Mouse (Mus musculus) heart, postnatal 0 days (tissue): Measurements from ENCODE around the gene Ankrd52. TPM values are rescaled to one million over a fixed set of nuclear protein-coding genes. Genes with fewer than 3 reads are reported as not detected.

Experiments
- ATAC-seq: fragments of 200-750 bp; cut with Nextera tagmentation; 2 replicates; pipeline ENCODE4 v1.8.0; 2017; ENCODE audit warnings: low read depth, moderate number of reproducible peaks, moderate library complexity; ENCODE audit not compliant: insufficient read depth
- DNase-seq: peaks from one replicate; pipeline ENCODE4 v3.0.0-alpha.2; 2016; ENCODE audit warnings: low spot score
- H3K27ac ChIP-seq: fragments of 300-500 bp; sonication (generic); 2 replicates; pipeline ENCODE4 v1.5.1; 2014; ENCODE audit warnings: low read depth, mild to moderate bottlenecking
- H3K27me3 ChIP-seq: fragments of 300-500 bp; sonication (generic); 2 replicates; pipeline ENCODE4 v1.6.1; 2014; ENCODE audit warnings: low read length, mixed read lengths; ENCODE audit not compliant: control insufficient read depth, insufficient read depth
- H3K36me3 ChIP-seq: fragments of 300-500 bp; sonication (generic); replicated peaks from 2 replicates; pipeline ENCODE4 v1.6.1; 2014; ENCODE audit warnings: low read length, mixed read lengths; ENCODE audit not compliant: control insufficient read depth, insufficient read depth
- H3K4me1 ChIP-seq: fragments of 300-500 bp; sonication (generic); 2 replicates; pipeline ENCODE4 v1.6.1; 2014; ENCODE audit warnings: antibody characterized with exemption; ENCODE audit not compliant: control insufficient read depth, insufficient read depth
- H3K4me2 ChIP-seq: fragments of 300-500 bp; sonication (generic); 2 replicates; pipeline ENCODE4 v1.6.1; 2014; ENCODE audit warnings: low read depth, mild to moderate bottlenecking, low read length, moderate library complexity
- H3K4me3 ChIP-seq: fragments of 300-500 bp; sonication (generic); 2 replicates; pipeline ENCODE4 v1.5.1; 2014; ENCODE audit warnings: low read depth, low read length
- H3K9ac ChIP-seq: fragments of 300-500 bp; sonication (generic); replicated peaks from 2 replicates; pipeline ENCODE4 v1.6.1; 2014; ENCODE audit warnings: low read depth, low read length, mixed read lengths
- H3K9me3 ChIP-seq: fragments of 300-500 bp; sonication (generic); replicated peaks from 2 replicates; pipeline ENCODE4 v1.6.1; 2016; ENCODE audit warnings: low read length; ENCODE audit not compliant: control insufficient read depth
- CTCF ChIP-seq: IDR thresholded peaks from 2 replicates; pipeline ENCODE4 v1.5.1; 2016; ENCODE audit warnings: antibody characterized with exemption, control low read depth, low read depth
- EP300 ChIP-seq: IDR thresholded peaks from 2 replicates; pipeline ENCODE4 v1.6.1; 2016; ENCODE audit warnings: antibody characterized with exemption, low read depth
- WGBS: fragments of 180-500 bp; shearing (Covaris S2); extraction: QIAGEN DNeasy Blood & Tissue Kit; methylation state at CpG from one replicate; pipeline ENCODE4 v1.1.7; 2014; 5-methylcytosine and 5-hydroxymethylcytosine counted together
- polyA plus RNA-seq: library from polyadenylated mRNA; unstranded; fragments of >200 nt; fragmentation: Nextera tagmentation; extraction: Ambion mirVana; gene quantifications from 2 replicates; pipeline ENCODE4 v1.2.1, GENCODE M21; 2015
- total RNA-seq: library from RNA; depleted of rRNA; stranded (reverse); fragments of >200 nt; gene quantifications from 2 replicates; pipeline ENCODE4 v1.2.3, GENCODE M21; 2014; ENCODE audit warnings: low replicate concordance

The Ankrd52 gene
- total and polyA plus RNA-seq, 2 experiments from 2014 or later, result 4.5 to 17.6 TPM

DNA sequence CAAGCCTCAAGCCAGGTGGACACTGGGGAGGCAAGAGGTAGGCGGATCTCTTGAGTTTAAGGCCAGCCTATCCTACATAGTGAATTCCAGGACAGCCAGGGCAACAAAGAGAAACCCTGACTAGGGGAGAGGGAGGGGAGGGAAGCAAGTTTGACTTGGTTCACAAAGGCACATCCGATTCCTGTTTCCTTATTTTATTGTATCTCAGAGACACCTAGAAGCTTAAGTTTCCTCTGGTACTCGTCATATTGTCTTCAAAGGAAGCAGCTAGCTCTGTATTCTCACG, 33.6 kb downstream of the Ankrd52 start:
- H3K36me3 ChIP-seq, result peaks cover 19% of the 10 kb centered on the region
- H3K27ac ChIP-seq, result peak overlapping the region; percentile 90
- TF ChIP-seq CTCF, result no peak
- TF ChIP-seq EP300, result no peak
- peak overlapping the region; percentile 92; the same call in 1 of the 2 replicates for H3K4me3 ChIP-seq
- ATAC-seq, result no peak
- no peaks in the 10 kb centered on the region for H3K9me3 ChIP-seq
- 25% methylated on average over 4 of the region's 4 CpGs for WGBS
- H3K9ac ChIP-seq, result no peak overlapping the region
- no peak for DNase-seq
- peak overlapping the region; percentile 77 for H3K4me2 ChIP-seq
- no peaks in the 10 kb centered on the region for H3K27me3 ChIP-seq
- H3K4me1 ChIP-seq, result peaks cover 13% of the 10 kb centered on the region

DNA sequence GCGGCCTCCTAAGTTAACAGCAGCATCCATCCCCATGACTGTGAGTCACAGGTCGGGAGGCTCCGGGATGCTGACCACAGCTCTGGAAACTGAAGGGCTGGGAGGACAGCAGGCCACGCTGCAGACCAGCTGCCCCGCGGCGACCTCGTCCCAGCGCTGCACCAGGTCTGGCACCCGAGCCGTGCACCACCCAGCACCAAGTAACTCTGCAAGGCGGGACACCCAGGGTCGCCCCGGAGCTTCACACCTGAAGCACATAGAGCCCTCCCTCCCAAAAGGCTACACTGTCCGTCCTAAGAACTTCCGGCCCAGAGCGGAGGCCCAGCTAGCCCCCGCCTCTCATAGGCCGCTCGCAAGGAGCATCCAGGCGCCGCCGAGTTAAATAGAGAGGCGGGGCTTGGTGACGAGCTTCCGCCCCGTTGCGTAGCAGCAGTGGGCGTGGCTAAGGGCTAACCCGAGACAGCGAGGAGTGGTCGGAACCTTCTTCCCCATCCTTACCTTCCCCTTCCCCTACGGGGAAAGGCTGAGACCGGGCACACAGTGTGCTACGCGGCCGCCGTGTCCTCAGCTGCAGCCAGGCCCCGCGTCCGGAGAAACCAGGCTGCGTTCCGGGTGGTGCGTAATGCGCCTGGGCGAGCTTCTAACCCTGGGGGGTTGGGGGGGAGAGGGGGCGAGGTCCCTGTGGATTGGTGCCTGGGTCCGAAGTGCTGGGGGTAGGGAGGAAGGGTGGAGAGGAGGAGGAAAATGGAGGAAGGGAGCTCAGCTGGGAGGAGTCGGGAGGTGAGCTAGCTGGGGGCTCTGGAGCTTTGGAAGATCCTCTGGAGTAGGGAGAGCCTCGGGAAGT, 34.5 kb downstream of the Ankrd52 start, which contains the start of the genes Nabp2 and Rnf41:
Gene Nabp2, minus strand, starts transcription at position 282 of the 844 bp plus-strand sequence.
Gene Rnf41, plus strand, starts transcription at position 447 of the 844 bp plus-strand sequence.
- peak within 1 kb of the TSS; percentile 90 for H3K27ac ChIP-seq
- no peak for TF ChIP-seq CTCF
- no peak for TF ChIP-seq EP300
- H3K9ac ChIP-seq, result peak within 1 kb of the TSS; percentile 84
- peaks cover 27% of the 10 kb centered on the region for H3K36me3 ChIP-seq
- ATAC-seq, result peak; percentile 89
- peaks cover 13% of the 10 kb centered on the region for H3K4me1 ChIP-seq
- H3K27me3 ChIP-seq, result no peaks in the 10 kb centered on the region
- WGBS, result under 1% methylated on average over 50 of the region's 50 CpGs
- no peaks in the 10 kb centered on the region for H3K9me3 ChIP-seq
- peak within 1 kb of the TSS; percentile 92 for H3K4me3 ChIP-seq
- peak within 1 kb of the TSS; percentile 77 for H3K4me2 ChIP-seq
- peak; percentile 95 for DNase-seq

DNA sequence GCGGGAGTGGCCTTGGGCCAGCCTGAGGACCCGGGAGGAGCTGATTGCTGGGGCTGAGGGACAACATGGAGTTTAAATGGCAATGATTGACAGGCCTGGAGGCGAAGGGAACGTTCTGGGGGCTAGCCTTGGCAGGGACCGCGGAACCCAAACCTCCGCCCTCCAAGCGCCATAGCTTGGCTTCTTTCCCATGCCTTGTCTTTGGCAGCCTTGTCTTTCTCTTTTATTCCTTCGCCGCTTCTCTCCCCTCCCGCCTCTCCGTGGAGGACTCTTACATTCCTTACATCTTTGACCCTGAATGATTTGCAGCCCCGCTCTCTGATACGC, 35.1 kb downstream of the Ankrd52 start:
- 1% methylated on average over 14 of the region's 14 CpGs for WGBS
- peak overlapping the region; percentile 77 for H3K4me2 ChIP-seq
- peak; percentile 5; the same call in 1 of the 2 replicates for ATAC-seq
- peak overlapping the region; percentile 84 for H3K9ac ChIP-seq
- peaks cover 13% of the 10 kb centered on the region for H3K4me1 ChIP-seq
- peak overlapping the region; percentile 92 for H3K4me3 ChIP-seq
- TF ChIP-seq EP300 (no peak), CTCF (no peak)
- DNase-seq, result peak; percentile 50
- H3K9me3 ChIP-seq, result no peaks in the 10 kb centered on the region
- H3K27me3 ChIP-seq, result no peaks in the 10 kb centered on the region
- peaks cover 32% of the 10 kb centered on the region for H3K36me3 ChIP-seq
- peak overlapping the region; percentile 90 for H3K27ac ChIP-seq

DNA sequence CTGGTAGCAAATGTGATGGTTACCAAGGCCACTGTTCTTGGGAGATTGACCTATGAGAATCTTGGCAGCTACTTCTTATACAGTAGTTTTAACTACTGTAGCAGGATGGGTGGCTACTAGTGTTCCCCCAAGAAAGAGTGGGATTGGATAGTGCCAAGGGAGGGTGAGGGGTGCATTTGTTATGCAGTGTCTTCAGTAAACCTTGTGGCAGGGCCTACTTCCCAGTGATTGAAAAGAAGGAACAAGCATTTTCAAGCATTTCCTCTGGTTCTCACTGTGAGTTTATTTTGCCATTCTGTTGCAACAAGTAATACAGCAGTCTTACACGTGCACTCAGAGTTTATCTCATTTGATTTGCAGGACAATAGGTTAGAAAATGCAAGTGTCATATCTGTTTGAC, 35.6 kb downstream of the Ankrd52 start:
- Histone ChIP-seq H3K4me2 (peak overlapping the region; percentile 77), H3K9me3 (no peaks in the 10 kb centered on the region), H3K9ac (peak overlapping the region; percentile 84; the same call in 1 of the 2 replicates), H3K4me1 (peaks cover 13% of the 10 kb centered on the region), H3K4me3 (peak overlapping the region; percentile 92), H3K27ac (peak overlapping the region; percentile 90; the same call in 1 of the 2 replicates), H3K36me3 (peaks cover 30% of the 10 kb centered on the region), H3K27me3 (no peaks in the 10 kb centered on the region)
- TF ChIP-seq CTCF (no peak), EP300 (no peak)
- DNase-seq, result no peak
- no peak for ATAC-seq
- 17% methylated on average over 1 of the region's 1 CpGs for WGBS

DNA sequence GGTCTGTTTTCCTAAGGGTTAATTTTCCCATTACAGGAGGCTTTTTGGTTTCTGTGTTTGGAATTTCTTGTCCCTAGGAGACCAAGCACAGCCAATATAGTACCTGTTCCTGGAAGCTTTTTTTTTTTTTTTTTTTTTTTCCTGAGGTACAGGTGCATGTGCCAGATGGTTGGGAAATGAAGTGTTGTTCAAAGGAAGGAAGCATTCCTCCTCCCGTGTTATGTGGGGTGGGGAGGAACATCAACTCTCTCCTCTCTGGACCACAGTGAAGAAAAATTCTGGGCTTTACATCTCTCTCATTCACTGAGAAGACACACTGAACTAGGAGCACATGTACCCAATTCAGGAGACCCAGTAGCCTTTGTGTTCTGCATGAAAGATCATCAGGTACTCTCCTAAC, 36.2 kb downstream of the Ankrd52 start:
- Histone ChIP-seq H3K27ac (no peak overlapping the region), H3K9me3 (no peaks in the 10 kb centered on the region), H3K4me1 (peaks cover 13% of the 10 kb centered on the region), H3K4me2 (no peak overlapping the region), H3K36me3 (peaks cover 29% of the 10 kb centered on the region), H3K4me3 (no peak overlapping the region), H3K9ac (no peak overlapping the region), H3K27me3 (no peaks in the 10 kb centered on the region)
- TF ChIP-seq EP300, result no peak
- no peak for TF ChIP-seq CTCF
- WGBS, result 45% methylated on average over 1 of the region's 1 CpGs
- DNase-seq (no peak), ATAC-seq (no peak)

DNA sequence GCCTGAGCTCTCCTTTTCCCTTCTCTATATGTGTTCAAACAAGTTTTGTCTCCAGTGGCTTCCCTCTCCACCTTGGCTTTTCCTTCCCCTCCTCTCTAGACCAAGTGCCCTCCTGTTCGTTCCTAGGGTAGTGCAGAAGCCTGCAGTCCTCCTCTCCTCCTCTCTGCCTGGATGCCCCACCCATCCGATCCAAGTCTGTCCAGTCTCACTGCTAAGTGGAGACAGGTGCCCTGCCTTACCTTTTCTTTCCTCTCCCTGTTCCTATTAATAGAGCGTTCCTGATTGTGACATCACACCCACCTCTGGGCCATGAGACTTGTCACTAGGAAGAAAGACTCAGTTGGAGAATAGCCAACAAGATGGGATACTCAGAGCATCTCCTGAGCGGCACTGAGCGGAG, 37.9 kb downstream of the Ankrd52 start:
- Histone ChIP-seq H3K36me3 (peaks cover 42% of the 10 kb centered on the region), H3K4me3 (no peak overlapping the region), H3K27me3 (no peaks in the 10 kb centered on the region), H3K9ac (no peak overlapping the region), H3K27ac (no peak overlapping the region), H3K4me1 (peaks cover 10% of the 10 kb centered on the region; the same call in 1 of the 2 replicates), H3K4me2 (no peak overlapping the region), H3K9me3 (no peaks in the 10 kb centered on the region)
- ATAC-seq (no peak), DNase-seq (no peak)
- WGBS, result 58% methylated on average over 5 of the region's 5 CpGs
- TF ChIP-seq CTCF (no peak), EP300 (no peak)
